Mouse (Mus musculus) cerebellum, adult 11 months (tissue): ENCODE results near the gene Hrasls5.

Experiments used
- DNase-seq: peaks from one replicate; pipeline ENCODE4 v3.0.0; 2022

Hrasls5 gene

DNA sequence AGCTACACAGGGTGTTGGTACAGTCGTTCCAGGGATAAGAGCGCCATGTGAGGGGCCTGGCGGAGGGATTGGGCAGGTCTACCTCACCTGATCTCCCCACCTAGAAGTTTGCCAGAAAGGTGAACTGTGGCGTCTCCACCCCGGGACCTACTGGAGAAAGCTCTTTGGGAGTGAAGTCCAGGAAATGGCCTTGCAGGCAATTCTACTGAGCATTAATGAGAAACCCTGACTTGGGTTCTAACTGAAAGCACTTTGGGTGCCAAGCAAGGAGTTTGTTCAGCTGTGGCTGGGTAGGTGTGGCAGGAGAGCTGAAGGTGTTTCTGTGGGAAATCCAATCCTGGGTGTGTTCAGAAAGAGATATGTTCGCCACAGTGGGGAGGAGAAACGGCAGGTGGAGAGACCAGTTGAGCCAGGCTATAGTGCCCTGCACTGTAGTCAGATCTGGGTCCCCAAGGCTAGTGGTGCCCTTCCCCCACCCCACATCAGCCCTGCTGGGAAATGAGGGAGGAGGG lies 4.6 kb upstream of the Hrasls5 start:
- no peak for DNase-seq

DNA sequence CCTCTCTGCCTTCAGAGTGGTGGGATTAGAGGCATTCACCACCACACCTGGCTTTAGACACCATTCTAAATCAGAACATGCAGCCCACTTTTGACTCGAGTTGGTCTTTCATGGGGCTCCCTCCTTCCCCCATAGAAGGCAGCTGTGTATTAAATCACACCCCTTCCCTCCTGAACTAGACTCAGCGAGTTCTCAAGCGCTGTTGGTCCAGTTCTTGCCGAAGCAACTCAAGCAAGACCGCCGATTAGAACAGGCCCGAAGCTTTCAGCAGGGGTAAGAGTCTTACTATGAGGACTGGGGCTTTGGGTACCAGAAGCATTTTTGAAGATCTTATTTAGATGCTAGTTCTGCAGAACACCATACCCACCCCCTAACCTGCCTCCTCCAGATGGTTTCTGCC lies 810 bp downstream of the Hrasls5 start:
- DNase-seq = no peak

DNA sequence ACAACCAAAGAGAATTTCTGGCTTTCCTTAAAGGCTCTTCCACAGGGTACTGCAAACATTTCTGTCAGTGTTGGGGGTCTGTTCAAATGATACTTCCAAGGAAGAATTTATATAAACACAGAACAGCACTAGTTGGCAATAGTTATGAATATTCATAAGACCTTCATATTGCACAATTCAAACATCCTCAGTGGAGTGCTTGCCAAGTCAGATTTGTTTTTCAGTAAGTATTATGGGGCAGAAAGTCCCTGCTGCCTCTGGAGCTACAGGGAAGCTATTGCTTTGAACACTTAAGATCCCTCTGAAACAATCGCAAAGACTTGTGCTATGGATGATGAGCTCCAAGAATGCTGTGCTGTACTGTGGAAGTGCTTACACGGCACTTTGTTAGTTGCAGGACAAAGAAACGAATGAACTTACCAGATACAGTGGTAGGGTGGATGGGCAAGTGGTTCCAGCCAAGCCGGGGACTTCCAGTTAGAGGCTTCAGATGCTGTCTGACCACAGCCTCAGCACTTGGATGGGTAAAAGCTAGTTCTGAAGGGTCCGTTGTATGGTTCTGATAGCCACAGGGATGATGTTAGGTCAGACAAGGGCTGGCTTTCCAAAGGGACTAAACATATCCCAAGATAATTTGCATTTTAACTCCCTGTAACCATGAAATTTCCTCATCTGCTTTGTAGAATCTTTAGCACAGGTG lies 4.0 kb downstream of the Hrasls5 start:
- DNase-seq = no peak

DNA sequence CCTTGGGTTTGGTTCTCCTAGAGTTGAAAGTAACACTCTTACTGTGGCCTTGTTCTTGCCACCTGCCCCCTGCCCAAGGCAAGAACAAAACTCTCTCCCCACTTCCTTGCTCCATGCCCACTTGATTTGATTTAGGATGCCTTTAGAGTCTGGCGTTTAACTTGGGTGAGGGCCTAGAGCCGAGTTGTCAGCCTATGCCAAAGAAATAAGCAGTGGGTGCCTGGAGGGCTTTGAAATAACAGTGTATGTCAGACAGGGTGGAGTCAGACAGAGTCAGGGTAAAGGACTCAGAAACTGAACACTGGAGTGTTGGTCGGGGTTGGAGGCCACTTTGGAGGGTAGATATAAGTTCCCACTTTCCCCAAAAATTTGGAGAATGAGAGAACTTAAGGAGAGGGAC lies 4.7 kb downstream of the Hrasls5 start:
- DNase-seq = no peak

DNA sequence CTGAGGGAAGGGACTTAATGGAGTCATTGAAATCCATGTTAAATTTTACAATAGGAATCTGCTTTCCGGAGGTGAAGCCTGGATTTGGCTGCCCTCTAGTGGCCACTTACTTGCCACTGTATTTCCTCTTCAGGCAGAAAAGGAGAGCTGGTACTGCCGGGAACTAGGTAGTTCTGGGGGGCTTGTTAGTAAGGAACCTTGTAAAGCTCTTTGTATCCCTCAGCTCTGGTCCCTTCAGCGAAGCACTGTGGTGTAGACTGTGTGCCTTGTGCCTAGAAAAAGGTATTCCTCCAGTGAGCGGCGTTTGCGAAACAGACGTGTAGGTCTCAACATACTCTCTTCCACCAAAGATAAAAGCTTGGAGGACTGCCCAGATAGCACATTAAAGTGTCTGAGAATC lies 5.4 kb downstream of the Hrasls5 start:
- peak; percentile 33 for DNase-seq

DNA sequence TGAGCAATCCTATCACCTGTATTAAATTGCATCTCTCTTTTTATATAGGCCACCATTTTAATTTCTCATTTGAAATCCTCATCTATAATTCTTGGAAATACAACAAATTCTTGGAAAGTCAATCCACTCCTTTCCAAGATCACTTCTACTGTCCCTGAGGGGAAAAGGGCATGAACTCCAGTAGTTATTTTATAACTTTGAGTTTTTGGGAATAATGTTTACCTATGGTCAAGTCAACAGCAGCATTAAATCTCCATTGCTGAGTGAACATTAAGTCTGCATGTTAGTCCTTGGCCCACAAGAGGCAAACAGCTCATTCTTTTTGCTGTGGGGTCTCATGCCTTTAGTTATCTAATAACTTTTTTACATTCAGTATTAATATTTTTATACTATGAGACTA lies 20.7 kb downstream of the Hrasls5 start:
- DNase-seq = no peak

DNA sequence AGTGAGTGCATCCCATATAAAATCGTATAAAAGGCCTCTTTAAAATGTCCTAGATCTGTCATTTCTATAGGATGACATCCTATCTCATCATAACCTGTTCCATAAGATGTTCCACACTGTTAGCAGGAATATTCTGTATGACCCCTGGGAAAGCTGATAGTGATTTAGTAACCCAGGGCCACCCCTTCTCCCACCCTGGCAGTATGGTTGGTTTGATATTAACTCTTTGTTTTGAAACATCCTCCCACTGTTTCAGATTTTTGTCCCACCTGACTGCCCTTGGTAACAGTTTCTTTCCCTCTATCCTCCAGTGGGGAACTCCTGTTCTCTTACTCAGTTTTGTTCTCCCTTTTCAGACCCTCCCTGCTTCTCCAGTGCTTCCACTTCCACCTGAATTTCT lies 21.4 kb downstream of the Hrasls5 start:
- DNase-seq = no peak

DNA sequence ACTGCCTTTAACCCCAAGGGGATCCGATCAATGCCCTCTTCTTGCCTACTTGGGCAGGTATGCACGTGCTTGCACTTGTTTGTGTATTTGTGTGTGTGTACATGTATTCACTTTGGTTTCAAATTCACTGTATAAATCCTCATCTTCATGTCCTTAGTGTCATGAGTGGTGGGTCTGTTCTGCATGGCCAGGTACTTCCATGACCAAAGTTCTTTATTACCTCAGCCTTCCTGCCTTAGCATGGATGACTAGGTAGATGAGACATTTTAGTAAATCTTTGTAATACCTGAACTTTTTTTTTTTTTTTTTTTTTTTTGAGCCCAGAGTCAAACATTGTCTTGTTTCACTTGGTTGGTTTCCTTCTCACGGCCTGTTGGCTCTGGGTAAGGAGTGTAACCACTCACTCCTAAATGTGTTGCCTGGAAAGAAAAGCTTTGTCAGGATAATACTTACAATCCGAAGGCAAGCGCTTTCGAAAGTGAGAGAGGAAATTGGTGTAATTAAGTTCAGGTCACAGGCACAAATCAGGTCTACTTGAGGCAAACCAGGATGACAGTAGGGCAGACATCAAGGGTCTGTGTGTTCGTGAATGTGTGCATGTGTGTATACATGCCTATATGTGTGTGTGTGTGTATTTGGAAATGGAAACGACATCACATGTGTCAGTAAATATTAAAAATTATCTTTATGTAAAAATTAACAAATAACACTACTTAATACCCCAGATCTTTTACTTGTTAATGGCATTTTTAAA lies 36.7 kb downstream of the Hrasls5 start:
- DNase-seq = no peak

DNA sequence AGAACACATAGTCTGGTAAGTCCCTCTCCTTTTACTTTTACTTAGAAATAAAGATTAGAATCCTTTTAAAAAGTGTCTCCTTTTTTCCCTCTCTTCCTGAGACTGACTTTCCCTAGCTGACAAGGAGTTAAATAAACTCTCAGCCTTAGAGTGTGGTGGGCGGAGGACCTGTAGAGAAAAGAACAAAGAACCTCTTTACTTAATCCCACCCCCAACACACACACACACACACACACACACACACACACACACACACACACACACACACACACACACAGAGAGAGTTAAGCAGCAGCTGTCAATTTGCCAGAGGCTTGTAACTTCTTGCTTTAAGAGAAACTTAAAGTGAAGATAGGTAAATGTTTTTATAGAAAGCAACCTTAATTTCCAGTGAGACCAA lies 59.7 kb downstream of the Hrasls5 start:
- no peak for DNase-seq

DNA sequence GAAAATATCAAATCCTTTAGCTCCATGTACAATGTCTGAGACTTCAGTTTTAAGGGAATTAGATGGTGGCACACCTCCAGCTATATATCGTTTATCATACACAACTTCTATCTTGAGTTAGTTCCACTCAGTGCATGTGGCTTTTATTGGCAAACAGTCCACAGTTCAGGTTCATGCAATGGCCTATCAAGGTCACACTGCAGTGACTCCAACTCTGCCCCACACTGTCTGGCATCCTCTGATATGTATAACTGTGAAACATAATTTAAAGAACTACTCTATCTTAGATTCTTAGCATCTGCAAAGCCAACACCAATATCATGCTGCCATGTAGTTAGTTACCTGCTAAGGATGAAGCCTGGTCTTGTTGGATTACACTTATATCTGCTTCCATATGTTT lies 75.6 kb downstream of the Hrasls5 start:
- DNase-seq = no peak
